Mouse (Mus musculus): ENCODE measurements around the gene Sqstm1. TPM values are rescaled to one million over a fixed set of nuclear protein-coding genes. Genes with fewer than 3 reads are reported as not detected.

Sqstm1 gene
- total RNA-seq, 2 experiments from 2014 or later: 42.7 to 207 TPM

DNA sequence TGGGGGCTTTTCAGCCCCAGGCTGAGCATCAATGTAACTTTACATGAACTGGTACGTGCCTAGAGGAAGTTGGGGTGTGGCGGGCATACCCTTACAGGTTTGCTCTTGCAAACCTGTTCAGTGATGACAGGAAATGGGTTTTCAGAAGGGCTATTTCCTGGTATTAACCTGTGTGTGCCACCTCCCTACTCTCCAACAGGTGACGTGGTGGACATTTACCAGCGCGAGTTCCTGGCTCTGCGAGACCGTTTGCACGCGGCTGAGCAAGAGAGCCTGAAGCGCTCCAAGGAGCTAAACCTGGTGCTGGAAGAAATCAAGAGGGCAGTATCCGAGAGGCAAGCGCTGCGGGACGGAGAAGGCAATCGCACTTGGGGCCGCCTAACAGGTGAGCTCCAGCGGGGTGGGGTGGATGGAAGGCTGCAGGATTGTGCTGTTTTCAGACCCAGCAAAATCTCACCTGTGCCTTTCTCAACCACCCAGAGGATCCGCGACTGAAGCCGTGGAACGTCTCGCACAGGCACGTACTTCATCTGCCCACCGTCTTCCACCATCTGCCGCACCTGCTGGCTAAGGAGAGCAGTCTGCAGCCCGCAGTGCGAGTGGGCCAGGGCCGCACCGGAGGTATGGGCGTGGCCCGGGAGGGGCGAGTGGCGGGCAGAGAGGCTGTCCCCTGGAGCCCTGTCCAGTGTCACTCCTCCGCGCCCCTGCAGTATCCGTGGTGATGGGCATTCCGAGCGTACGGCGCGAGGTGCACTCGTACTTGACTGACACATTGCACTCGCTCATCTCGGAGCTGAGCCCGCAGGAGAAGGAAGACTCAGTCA lies 20.1 kb upstream of the Sqstm1 start:
- ATAC-seq (replicated peaks; ENCODE audit: poor library complexity): no peak

GRCm38 (mm10) chr11:50229252-50229910 lies 18.8 kb upstream of the Sqstm1 start:
- no peak for ATAC-seq (replicated peaks; ENCODE audit: poor library complexity)

- no peak for ATAC-seq (replicated peaks; ENCODE audit: poor library complexity)
Measured at GRCm38 (mm10) chr11:50228772-50229171, 18.1 kb upstream of the Sqstm1 start.

DNA sequence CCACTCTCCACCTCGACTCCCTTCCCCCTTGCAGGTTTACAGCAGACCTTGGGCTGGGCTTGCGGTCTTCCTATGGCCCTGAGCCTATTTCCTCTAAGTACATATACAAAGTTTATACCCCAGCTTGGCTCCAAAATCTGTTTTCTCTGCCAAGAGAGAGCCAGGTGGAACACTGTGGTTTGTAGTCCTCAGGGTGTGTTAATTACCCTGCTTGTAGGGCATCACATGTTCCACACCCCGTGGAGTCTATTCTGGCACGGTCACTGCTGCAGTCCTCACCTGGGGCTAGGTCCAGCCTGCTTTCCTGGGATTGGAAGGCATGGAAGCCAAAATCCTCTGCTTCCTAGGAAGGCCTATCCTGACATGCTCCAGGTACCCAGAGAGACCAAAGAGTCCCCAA lies 17.1 kb upstream of the Sqstm1 start:
- ATAC-seq (replicated peaks; ENCODE audit: poor library complexity): no peak

GRCm38 (mm10) chr11:50227226-50227625 lies 16.6 kb upstream of the Sqstm1 start:
- ATAC-seq (replicated peaks; ENCODE audit: poor library complexity): no peak

GRCm38 (mm10) chr11:50226406-50226805 lies 15.8 kb upstream of the Sqstm1 start:
- ATAC-seq (replicated peaks; ENCODE audit: poor library complexity): no peak

DNA sequence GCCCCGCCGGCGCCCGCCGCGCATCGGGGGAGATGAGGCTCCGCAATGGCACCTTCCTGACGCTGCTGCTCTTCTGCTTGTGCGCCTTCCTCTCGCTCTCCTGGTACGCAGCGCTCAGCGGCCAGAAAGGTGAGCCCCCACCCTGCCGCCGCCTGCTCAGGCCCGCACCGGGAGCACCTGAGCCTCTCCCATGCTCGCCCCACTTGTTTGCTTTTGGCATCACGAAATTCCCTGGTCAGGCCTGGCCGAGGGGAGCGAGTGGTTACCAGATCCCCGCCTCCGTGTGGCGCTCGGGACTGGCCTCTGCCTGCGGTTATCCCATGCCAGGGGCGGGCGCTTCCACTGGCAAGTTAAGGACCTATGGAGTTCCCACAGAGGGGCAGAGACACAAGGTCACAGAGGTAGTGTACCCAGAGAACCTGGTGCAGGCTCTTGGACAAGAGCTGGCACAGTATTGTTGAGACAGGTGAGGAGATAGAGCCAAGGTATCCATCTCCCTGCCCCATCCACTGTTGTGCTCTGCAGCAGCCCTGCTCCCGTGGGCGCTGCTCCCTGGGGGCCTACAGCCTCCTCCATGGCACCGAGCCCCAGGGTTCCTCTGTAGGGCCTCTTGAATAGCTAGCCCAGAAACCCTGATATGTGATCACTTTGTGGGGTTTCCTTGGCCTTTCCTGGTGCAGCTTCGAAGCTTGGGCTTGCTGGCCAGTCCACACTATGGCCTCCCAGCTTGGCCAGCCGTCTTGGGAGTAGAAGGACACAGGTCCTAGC lies 15.2 kb upstream of the Sqstm1 start:
- no peak for ATAC-seq (replicated peaks; ENCODE audit: poor library complexity)

- peak; percentile 80 for ATAC-seq (replicated peaks; ENCODE audit: poor library complexity)
Measured at GRCm38 (mm10) chr11:50224671-50225530, 14.3 kb upstream of the Sqstm1 start.

GRCm38 (mm10) chr11:50223783-50224662 lies 13.4 kb upstream of the Sqstm1 start:
- ATAC-seq (replicated peaks; ENCODE audit: poor library complexity): no peak

DNA sequence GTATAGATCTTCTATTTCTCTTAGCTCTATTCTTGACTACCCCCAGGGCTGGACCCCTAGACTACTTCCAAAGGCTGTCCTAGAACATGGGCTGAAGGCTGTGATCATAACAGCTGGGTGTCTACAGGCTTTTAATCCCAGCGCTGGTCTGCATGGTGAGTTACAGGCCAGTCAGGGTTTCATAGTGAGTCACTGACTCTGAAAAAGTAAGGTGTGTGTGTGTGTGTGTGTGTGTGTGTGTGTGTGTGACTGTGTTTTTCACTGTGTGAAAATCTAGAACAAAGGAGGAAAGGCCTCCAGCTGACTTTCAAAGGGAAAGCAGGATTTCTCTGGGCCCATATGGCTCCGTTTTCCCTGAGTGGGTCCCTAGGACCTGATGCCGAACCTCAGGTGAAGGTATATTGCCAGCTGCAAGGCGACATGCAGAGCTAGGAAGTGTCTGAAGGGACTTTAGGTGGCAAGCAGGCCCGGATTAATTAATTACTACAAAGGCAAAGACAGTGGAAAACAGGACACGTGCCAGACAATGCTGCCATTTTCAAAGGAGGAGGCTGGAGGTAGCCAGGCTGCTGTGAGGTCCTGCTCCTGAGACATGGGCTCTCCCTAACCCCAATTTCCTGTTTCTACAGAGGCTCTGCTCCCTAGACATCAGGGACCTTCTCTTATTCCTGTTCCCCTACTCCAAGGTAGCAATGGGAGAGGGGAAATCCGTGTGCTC lies 12.1 kb upstream of the Sqstm1 start:
- ATAC-seq (replicated peaks; ENCODE audit: poor library complexity): no peak

- no peak for ATAC-seq (replicated peaks; ENCODE audit: poor library complexity)
Measured at GRCm38 (mm10) chr11:50219833-50220232, 9.2 kb upstream of the Sqstm1 start.

GRCm38 (mm10) chr11:50217811-50218210 lies 7.2 kb upstream of the Sqstm1 start:
- ATAC-seq (replicated peaks; ENCODE audit: poor library complexity): no peak

DNA sequence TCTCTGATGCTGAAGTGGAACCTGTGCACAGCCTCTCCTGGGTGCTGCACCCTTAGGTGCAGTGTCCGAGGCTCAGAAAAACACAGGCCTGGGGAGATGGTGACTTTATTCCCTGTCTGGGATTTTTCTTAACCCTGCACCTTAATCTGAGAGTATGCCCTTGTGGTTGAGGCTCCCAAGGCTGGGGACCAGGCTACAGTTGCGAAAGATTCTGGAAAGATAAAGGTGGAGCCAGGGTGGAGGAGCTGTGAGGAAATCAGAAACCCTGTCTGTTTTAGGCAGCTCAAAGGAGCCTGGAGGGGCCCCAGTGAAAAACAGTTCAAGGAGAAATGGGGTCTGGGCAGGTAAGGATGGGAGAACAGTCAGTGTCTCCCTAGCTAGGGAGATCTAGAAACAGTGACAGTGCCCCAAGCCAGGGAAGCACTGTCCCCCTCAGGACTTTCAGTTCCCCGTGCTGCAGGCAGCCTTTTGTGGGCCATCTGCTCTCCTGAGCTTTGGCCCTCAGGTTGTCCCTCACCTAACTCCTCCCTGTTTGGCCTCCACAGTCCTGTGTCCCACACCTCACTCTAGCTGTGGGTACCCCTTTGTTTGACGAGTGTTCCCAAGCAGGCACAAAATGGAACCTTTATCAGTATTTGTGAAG lies 6.2 kb upstream of the Sqstm1 start:
- no peak for ATAC-seq (replicated peaks; ENCODE audit: poor library complexity)

DNA sequence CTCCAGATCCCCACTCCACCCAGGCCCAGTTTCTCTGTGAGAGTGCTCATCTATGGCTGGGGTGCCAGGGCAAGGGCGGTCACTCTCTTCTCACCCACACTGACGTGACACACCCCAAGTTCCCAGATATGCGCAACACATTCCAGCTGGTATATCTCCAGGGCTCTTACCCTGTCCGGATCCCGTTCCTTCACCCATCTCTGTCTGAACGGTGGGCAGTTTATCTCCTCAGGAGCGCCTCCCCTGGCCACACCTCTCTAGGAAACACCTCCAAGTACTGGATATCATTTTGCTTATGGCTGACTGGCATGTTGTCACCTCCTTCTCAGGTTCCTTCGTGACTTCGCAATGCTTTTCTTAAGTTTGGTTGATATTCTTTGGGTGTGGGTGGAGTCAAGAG lies 5.0 kb upstream of the Sqstm1 start:
- no peak for ATAC-seq (replicated peaks; ENCODE audit: poor library complexity)

GRCm38 (mm10) chr11:50214631-50215030 lies 4.0 kb upstream of the Sqstm1 start:
- ATAC-seq (replicated peaks; ENCODE audit: poor library complexity): no peak

DNA sequence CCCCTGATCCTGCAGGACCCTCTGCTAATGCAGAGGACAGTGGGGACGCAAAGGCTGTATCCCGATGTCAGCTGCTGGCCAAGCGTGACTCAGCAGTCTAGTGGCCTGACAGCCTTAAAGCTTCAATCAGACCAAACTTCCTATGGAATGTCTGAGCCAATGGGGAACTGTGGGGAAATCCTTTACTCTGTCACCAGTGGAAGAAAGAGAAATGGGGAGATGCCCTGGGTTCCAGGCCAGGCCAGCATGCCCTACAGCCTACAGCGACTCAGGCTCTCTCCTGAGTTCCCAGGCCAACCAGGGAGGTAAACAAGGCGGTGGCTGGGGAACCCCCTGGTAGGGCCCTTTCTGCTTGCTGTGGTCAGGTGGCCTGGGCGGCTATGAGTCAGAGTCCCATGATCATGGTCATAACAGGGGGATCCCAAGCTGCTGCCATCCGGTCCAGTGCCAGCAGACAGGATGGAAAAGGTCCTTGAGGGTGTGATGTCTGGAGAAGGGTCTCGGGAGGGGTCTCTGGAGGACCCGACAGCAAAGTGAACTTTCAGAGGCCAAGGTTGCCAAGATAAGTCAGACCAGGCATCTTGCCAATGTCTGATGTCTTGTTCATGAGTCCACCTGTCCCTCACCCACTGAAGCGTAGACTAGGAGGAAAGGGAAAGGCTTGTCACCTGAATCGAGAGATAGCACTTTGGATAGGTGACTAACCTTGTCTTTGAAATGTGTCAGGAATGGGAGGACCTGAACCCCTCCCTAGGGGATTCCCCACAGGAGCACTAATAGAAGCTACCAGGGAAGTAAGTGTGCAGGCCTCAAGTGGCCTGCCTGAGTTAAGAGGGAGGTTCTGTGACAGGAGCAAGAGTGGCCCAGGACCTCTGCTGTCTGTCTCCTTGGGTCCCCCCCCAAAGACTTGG lies 2.5 kb upstream of the Sqstm1 start:
- no peak for ATAC-seq (replicated peaks; ENCODE audit: poor library complexity)

DNA sequence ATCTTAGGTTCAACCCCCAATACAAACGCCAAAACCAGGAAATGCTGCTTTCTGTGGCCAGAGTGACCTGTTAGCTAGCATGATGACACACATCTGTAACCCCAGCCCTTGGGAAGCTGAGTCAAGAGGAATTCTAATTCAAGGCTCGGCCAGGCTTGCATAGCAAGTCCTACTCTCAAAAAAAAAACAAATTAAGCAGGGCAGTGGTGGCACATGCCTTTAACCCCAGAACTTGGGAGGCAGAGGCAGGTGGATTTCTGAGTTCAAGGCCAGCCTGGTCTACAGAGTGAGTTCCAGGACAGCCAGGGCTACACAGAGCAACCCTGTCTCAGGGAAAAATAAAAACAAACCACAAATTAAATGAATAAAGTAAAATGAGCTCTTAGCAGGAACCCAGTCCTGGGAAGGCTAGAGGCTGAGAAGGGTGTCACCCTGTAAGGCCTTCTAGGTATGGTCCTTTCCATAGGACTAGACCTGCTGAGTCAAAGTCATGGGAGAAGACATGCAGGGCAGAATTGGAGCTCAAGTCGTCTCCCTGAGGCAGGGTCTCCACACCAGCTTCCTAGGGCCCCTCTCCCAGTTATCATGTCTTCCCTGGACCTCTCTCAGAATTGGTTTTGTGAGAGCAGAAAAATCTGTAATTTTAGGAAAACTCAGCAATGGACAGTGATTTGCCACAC lies 1.6 kb upstream of the Sqstm1 start:
- no peak for ATAC-seq (replicated peaks; ENCODE audit: poor library complexity)
